Mouse (Mus musculus): Measurements from ENCODE around the gene Prss57. TPM values are rescaled to one million over a fixed set of nuclear protein-coding genes. Genes with fewer than 3 reads are reported as not detected.

Prss57 gene
- polyA plus RNA-seq, 1 experiment from 2014 or later, result 0.72 TPM

GRCm38 (mm10) chr10:79814271-79814842, 23.6 kb upstream of the Prss57 start:
- WGBS, result 72% methylated on average over 5 of the region's 5 CpGs
- Histone ChIP-seq H3K9ac (ENCODE audit: low read length) (no peak overlapping the region), H3K27ac (ENCODE audit: low read length) (no peak overlapping the region)

GRCm38 (mm10) chr10:79811736-79812637, 21.2 kb upstream of the Prss57 start:
- 0 out of 2 replicates have a peak, but pooled peaks cover 2% of the 10 kb centered on the region for H3K4me1 ChIP-seq (ENCODE audit: control insufficient read depth, insufficient read depth, low read length)
- no peak overlapping the region for H3K27ac ChIP-seq (ENCODE audit: low read length)
- no peaks in the 10 kb centered on the region for H3K9me3 ChIP-seq (replicated peaks; ENCODE audit: control insufficient read depth, low read length)
- no peak overlapping the region for H3K4me2 ChIP-seq (ENCODE audit: low read depth, low read length)
- no peaks in the 10 kb centered on the region for H3K27me3 ChIP-seq (ENCODE audit: control insufficient read depth, insufficient read depth, low read length)
- 0 out of 2 replicates have a peak, but pooled peaks cover 4% of the 10 kb centered on the region for H3K36me3 ChIP-seq (ENCODE audit: control insufficient read depth, insufficient read depth, low read length)
- no peak overlapping the region for H3K4me3 ChIP-seq (replicated peaks; ENCODE audit: low read length)
- no peak overlapping the region for H3K9ac ChIP-seq (ENCODE audit: low read length)
- WGBS, result 29% methylated on average over 15 of the region's 15 CpGs
- peak; percentile 51; the same call in 1 of the 2 replicates for ATAC-seq (ENCODE audit: insufficient read depth, low FRiP score)

More at GRCm38 (mm10) chr10:79814271-79814842, 23.6 kb upstream of the Prss57 start:
- Histone ChIP-seq H3K4me1 (ENCODE audit: control insufficient read depth, insufficient read depth, low read length) (0 out of 2 replicates have a peak, but pooled peaks cover 4% of the 10 kb centered on the region), H3K36me3 (ENCODE audit: control insufficient read depth, insufficient read depth, low read length) (0 out of 2 replicates have a peak, but pooled peaks cover 5% of the 10 kb centered on the region), H3K9me3 (replicated peaks; ENCODE audit: control insufficient read depth, low read length) (no peaks in the 10 kb centered on the region), H3K27me3 (ENCODE audit: control insufficient read depth, insufficient read depth, low read length) (no peaks in the 10 kb centered on the region), H3K4me3 (replicated peaks; ENCODE audit: low read length) (no peak overlapping the region), H3K4me2 (ENCODE audit: low read depth, low read length) (no peak overlapping the region)
- ATAC-seq (ENCODE audit: insufficient read depth, low FRiP score), result no peak

- H3K9ac ChIP-seq (ENCODE audit: low read length), result no peak overlapping the region
- no peaks in the 10 kb centered on the region for H3K36me3 ChIP-seq (ENCODE audit: control insufficient read depth, insufficient read depth, low read length)
- H3K4me3 ChIP-seq (replicated peaks; ENCODE audit: low read length), result no peak overlapping the region
- WGBS, result 83% methylated on average over 11 of the region's 11 CpGs
- peaks cover 8% of the 10 kb centered on the region for H3K4me1 ChIP-seq (ENCODE audit: control insufficient read depth, insufficient read depth, low read length)
- no peak overlapping the region for H3K4me2 ChIP-seq (ENCODE audit: low read depth, low read length)
- H3K27ac ChIP-seq (ENCODE audit: low read length), result no peak overlapping the region
- no peak for ATAC-seq (ENCODE audit: insufficient read depth, low FRiP score)
- H3K27me3 ChIP-seq (ENCODE audit: control insufficient read depth, insufficient read depth, low read length), result no peaks in the 10 kb centered on the region
- H3K9me3 ChIP-seq (replicated peaks; ENCODE audit: control insufficient read depth, low read length), result no peaks in the 10 kb centered on the region
Observed at GRCm38 (mm10) chr10:79808728-79809127, 18.0 kb upstream of the Prss57 start.

GRCm38 (mm10) chr10:79807826-79808225, 17.1 kb upstream of the Prss57 start:
- Histone ChIP-seq H3K9me3 (replicated peaks; ENCODE audit: control insufficient read depth, low read length) (no peaks in the 10 kb centered on the region), H3K27ac (ENCODE audit: low read length) (peak overlapping the region; percentile 17; the same call in 1 of the 2 replicates), H3K4me2 (ENCODE audit: low read depth, low read length) (no peak overlapping the region), H3K27me3 (ENCODE audit: control insufficient read depth, insufficient read depth, low read length) (no peaks in the 10 kb centered on the region), H3K9ac (ENCODE audit: low read length) (no peak overlapping the region), H3K4me1 (ENCODE audit: control insufficient read depth, insufficient read depth, low read length) (peaks cover 14% of the 10 kb centered on the region), H3K36me3 (ENCODE audit: control insufficient read depth, insufficient read depth, low read length) (no peaks in the 10 kb centered on the region), H3K4me3 (replicated peaks; ENCODE audit: low read length) (no peak overlapping the region)
- ATAC-seq (ENCODE audit: insufficient read depth, low FRiP score), result no peak; the same call in 1 of the 2 replicates
- 70% methylated on average over 11 of the region's 11 CpGs for WGBS

- Histone ChIP-seq H3K9ac (ENCODE audit: low read length) (no peak overlapping the region), H3K27ac (ENCODE audit: low read length) (no peak overlapping the region), H3K4me3 (replicated peaks; ENCODE audit: low read length) (no peak overlapping the region), H3K4me1 (ENCODE audit: control insufficient read depth, insufficient read depth, low read length) (peaks cover 18% of the 10 kb centered on the region), H3K4me2 (ENCODE audit: low read depth, low read length) (no peak overlapping the region), H3K9me3 (replicated peaks; ENCODE audit: control insufficient read depth, low read length) (no peaks in the 10 kb centered on the region), H3K27me3 (ENCODE audit: control insufficient read depth, insufficient read depth, low read length) (no peaks in the 10 kb centered on the region), H3K36me3 (ENCODE audit: control insufficient read depth, insufficient read depth, low read length) (no peaks in the 10 kb centered on the region)
- WGBS, result 79% methylated on average over 10 of the region's 10 CpGs
- ATAC-seq (ENCODE audit: insufficient read depth, low FRiP score), result peak; percentile 48; the same call in 1 of the 2 replicates
Observed at GRCm38 (mm10) chr10:79806972-79807371, 16.2 kb upstream of the Prss57 start.

GRCm38 (mm10) chr10:79806331-79806730, 15.6 kb upstream of the Prss57 start:
- no peak overlapping the region for H3K4me2 ChIP-seq (ENCODE audit: low read depth, low read length)
- no peaks in the 10 kb centered on the region for H3K9me3 ChIP-seq (replicated peaks; ENCODE audit: control insufficient read depth, low read length)
- H3K27ac ChIP-seq (ENCODE audit: low read length), result no peak overlapping the region
- ATAC-seq (ENCODE audit: insufficient read depth, low FRiP score), result no peak
- H3K4me3 ChIP-seq (replicated peaks; ENCODE audit: low read length), result no peak overlapping the region
- H3K36me3 ChIP-seq (ENCODE audit: control insufficient read depth, insufficient read depth, low read length), result no peaks in the 10 kb centered on the region
- peaks cover 18% of the 10 kb centered on the region for H3K4me1 ChIP-seq (ENCODE audit: control insufficient read depth, insufficient read depth, low read length)
- H3K27me3 ChIP-seq (ENCODE audit: control insufficient read depth, insufficient read depth, low read length), result no peaks in the 10 kb centered on the region
- WGBS, result 80% methylated on average over 9 of the region's 9 CpGs
- no peak overlapping the region for H3K9ac ChIP-seq (ENCODE audit: low read length)

- Histone ChIP-seq H3K27ac (ENCODE audit: low read length) (no peak overlapping the region), H3K36me3 (ENCODE audit: control insufficient read depth, insufficient read depth, low read length) (no peaks in the 10 kb centered on the region), H3K4me2 (ENCODE audit: low read depth, low read length) (no peak overlapping the region), H3K9me3 (replicated peaks; ENCODE audit: control insufficient read depth, low read length) (no peaks in the 10 kb centered on the region), H3K4me1 (ENCODE audit: control insufficient read depth, insufficient read depth, low read length) (peaks cover 18% of the 10 kb centered on the region), H3K9ac (ENCODE audit: low read length) (no peak overlapping the region), H3K27me3 (ENCODE audit: control insufficient read depth, insufficient read depth, low read length) (no peaks in the 10 kb centered on the region), H3K4me3 (replicated peaks; ENCODE audit: low read length) (no peak overlapping the region)
- 55% methylated on average over 11 of the region's 11 CpGs for WGBS
- no peak for ATAC-seq (ENCODE audit: insufficient read depth, low FRiP score)
Observed at GRCm38 (mm10) chr10:79805636-79806035, 14.9 kb upstream of the Prss57 start.

GRCm38 (mm10) chr10:79803716-79804323, 13.1 kb upstream of the Prss57 start:
- peak overlapping the region; percentile 22; the same call in 1 of the 2 replicates for H3K9ac ChIP-seq (ENCODE audit: low read length)
- 24% methylated on average over 29 of the region's 29 CpGs for WGBS
- no peak for ATAC-seq (ENCODE audit: insufficient read depth, low FRiP score)

More at GRCm38 (mm10) chr10:79803716-79804323, 13.1 kb upstream of the Prss57 start:
- no peaks in the 10 kb centered on the region for H3K36me3 ChIP-seq (ENCODE audit: control insufficient read depth, insufficient read depth, low read length)
- peak overlapping the region; percentile 16 for H3K4me2 ChIP-seq (ENCODE audit: low read depth, low read length)
- H3K9me3 ChIP-seq (replicated peaks; ENCODE audit: control insufficient read depth, low read length), result no peaks in the 10 kb centered on the region
- H3K27me3 ChIP-seq (ENCODE audit: control insufficient read depth, insufficient read depth, low read length), result no peaks in the 10 kb centered on the region
- H3K4me3 ChIP-seq (replicated peaks; ENCODE audit: low read length), result no peak overlapping the region
- no peak overlapping the region for H3K27ac ChIP-seq (ENCODE audit: low read length)
- peaks cover 18% of the 10 kb centered on the region for H3K4me1 ChIP-seq (ENCODE audit: control insufficient read depth, insufficient read depth, low read length)
